Mouse (Mus musculus): ENCODE results near the gene Cfb.

Cfb gene

GRCm38 (mm10) chr17:34884704-34885103, 22.4 kb upstream of the Cfb start:
- DNase-seq (ENCODE audit: low spot score) = no peak

GRCm38 (mm10) chr17:34883332-34883731, 21.0 kb upstream of the Cfb start:
- no peak for DNase-seq (ENCODE audit: low spot score)

- DNase-seq (ENCODE audit: low spot score) = no peak
Observed at GRCm38 (mm10) chr17:34881683-34882310, 19.5 kb upstream of the Cfb start, which contains the start of gene Gm20547. Gene Gm20547, minus strand, starts transcription at chr17:34882042.

GRCm38 (mm10) chr17:34881166-34881565, 18.8 kb upstream of the Cfb start:
- no peak for DNase-seq (ENCODE audit: low spot score)

- DNase-seq (ENCODE audit: low spot score) = no peak
Observed at GRCm38 (mm10) chr17:34879336-34879879, 17.1 kb upstream of the Cfb start, which contains the start of gene Zbtb12. Gene Zbtb12, plus strand, starts transcription at chr17:34879483.

- no peak for DNase-seq (ENCODE audit: low spot score)
Observed at GRCm38 (mm10) chr17:34874321-34874720, 12.0 kb upstream of the Cfb start.

GRCm38 (mm10) chr17:34865981-34866380, 3.7 kb upstream of the Cfb start:
- no peak for DNase-seq (ENCODE audit: low spot score)

- no peak for DNase-seq (ENCODE audit: low spot score)
Observed at GRCm38 (mm10) chr17:34861704-34862415, 458 bp downstream of the Cfb start.

GRCm38 (mm10) chr17:34860514-34860913, 1.8 kb downstream of the Cfb start:
- no peak for DNase-seq (ENCODE audit: low spot score)

GRCm38 (mm10) chr17:34858670-34859069, 3.6 kb downstream of the Cfb start:
- no peak for DNase-seq (ENCODE audit: low spot score)

- no peak for DNase-seq (ENCODE audit: low spot score)
Observed at GRCm38 (mm10) chr17:34855825-34856224, 6.5 kb downstream of the Cfb start.

GRCm38 (mm10) chr17:34854761-34855160, 7.6 kb downstream of the Cfb start:
- DNase-seq (ENCODE audit: low spot score) = no peak

- no peak for DNase-seq (ENCODE audit: low spot score)
Observed at GRCm38 (mm10) chr17:34853511-34853910, 8.8 kb downstream of the Cfb start.

GRCm38 (mm10) chr17:34850517-34851125, 11.7 kb downstream of the Cfb start:
- no peak for DNase-seq (ENCODE audit: low spot score)

- peak; percentile 96 for DNase-seq (ENCODE audit: low spot score)
Observed at GRCm38 (mm10) chr17:34849722-34850516, 12.4 kb downstream of the Cfb start, which contains the start of the genes Skiv2l and Nelfe. Gene Skiv2l, minus strand, starts transcription at chr17:34850210. Gene Nelfe, plus strand, starts transcription at chr17:34850391.

GRCm38 (mm10) chr17:34847615-34848014, 14.7 kb downstream of the Cfb start:
- DNase-seq (ENCODE audit: low spot score) = no peak

- no peak for DNase-seq (ENCODE audit: low spot score)
Observed at GRCm38 (mm10) chr17:34847192-34847591, 15.1 kb downstream of the Cfb start.

GRCm38 (mm10) chr17:34844884-34845283, 17.4 kb downstream of the Cfb start:
- no peak for DNase-seq (ENCODE audit: low spot score)

- DNase-seq (ENCODE audit: low spot score) = no peak
Observed at GRCm38 (mm10) chr17:34840736-34841307, 21.5 kb downstream of the Cfb start.

GRCm38 (mm10) chr17:34838785-34839184, 23.5 kb downstream of the Cfb start:
- DNase-seq (ENCODE audit: low spot score) = no peak
